Mouse (Mus musculus) activated CD4-positive, CD25-positive, alpha-beta regulatory T cell, adult 4 months (primary cell): ENCODE results near the gene Grk3. TPM values are rescaled to one million over a fixed set of nuclear protein-coding genes. Genes with fewer than 3 reads are reported as not detected.

Experiments
- ATAC-seq: one replicate; pipeline ENCODE4 v1.8.0; 2017
- polyA plus RNA-seq, 2 experiments: library from polyadenylated mRNA; unstranded; fragments of 100-300 nt; shearing (Covaris generic); gene quantifications; one replicate each; pipeline ENCODE4 v1.2.1; 2017

Grk3 gene
- not detected for polyA plus RNA-seq

GRCm38 (mm10) chr5:113015236-113016061 is at the start of gene Grk3:
TSS of gene Grk3 (minus strand) at chr5:113015791.
- ATAC-seq, result no peak

- no peak for ATAC-seq
These were observed 38.7 kb upstream of the Grk3 start for GRCm38 (mm10) chr5:113054308-113054707.

- ATAC-seq, result no peak
These were observed 35.1 kb upstream of the Grk3 start for GRCm38 (mm10) chr5:113050581-113051185.

GRCm38 (mm10) chr5:113049876-113050275 is 34.3 kb upstream of the Grk3 start:
- ATAC-seq, result no peak

- ATAC-seq, result no peak
These were observed 30.1 kb upstream of the Grk3 start for GRCm38 (mm10) chr5:113045511-113046273.

- no peak for ATAC-seq
These were observed 27.9 kb upstream of the Grk3 start for GRCm38 (mm10) chr5:113043531-113043930.

- no peak for ATAC-seq
These were observed 26.0 kb upstream of the Grk3 start for GRCm38 (mm10) chr5:113041567-113042071.

- ATAC-seq, result no peak
These were observed 25.2 kb upstream of the Grk3 start for GRCm38 (mm10) chr5:113040776-113041175.

- ATAC-seq, result no peak
These were observed 23.0 kb upstream of the Grk3 start for GRCm38 (mm10) chr5:113038601-113039000.

GRCm38 (mm10) chr5:113035094-113036047 is 19.8 kb upstream of the Grk3 start:
- ATAC-seq, result peak; percentile 84

GRCm38 (mm10) chr5:113031201-113031754 is 15.7 kb upstream of the Grk3 start:
- no peak for ATAC-seq

GRCm38 (mm10) chr5:113030082-113030481 is 14.5 kb upstream of the Grk3 start:
- no peak for ATAC-seq

GRCm38 (mm10) chr5:113026706-113027105 is 11.1 kb upstream of the Grk3 start:
- no peak for ATAC-seq

GRCm38 (mm10) chr5:113024154-113024764 is 8.7 kb upstream of the Grk3 start:
- no peak for ATAC-seq

- no peak for ATAC-seq
These were observed 2.6 kb upstream of the Grk3 start for GRCm38 (mm10) chr5:113018190-113018589.

GRCm38 (mm10) chr5:113017004-113017403 is 1.4 kb upstream of the Grk3 start:
- ATAC-seq, result no peak

- no peak for ATAC-seq
These were observed 769 bp downstream of the Grk3 start for GRCm38 (mm10) chr5:113014808-113015235.

GRCm38 (mm10) chr5:113014111-113014807 is 1.3 kb downstream of the Grk3 start:
- no peak for ATAC-seq

- ATAC-seq, result no peak
These were observed 3.7 kb downstream of the Grk3 start for GRCm38 (mm10) chr5:113011926-113012325.

- ATAC-seq, result no peak
These were observed 6.3 kb downstream of the Grk3 start for GRCm38 (mm10) chr5:113009183-113009820.
